Mouse (Mus musculus): Measurements from ENCODE around the gene Arl13b. TPM values are rescaled to one million over a fixed set of nuclear protein-coding genes. Genes with fewer than 3 reads are reported as not detected.

The Arl13b gene
- polyA plus RNA-seq, 1 experiment = 0.11 TPM

DNA sequence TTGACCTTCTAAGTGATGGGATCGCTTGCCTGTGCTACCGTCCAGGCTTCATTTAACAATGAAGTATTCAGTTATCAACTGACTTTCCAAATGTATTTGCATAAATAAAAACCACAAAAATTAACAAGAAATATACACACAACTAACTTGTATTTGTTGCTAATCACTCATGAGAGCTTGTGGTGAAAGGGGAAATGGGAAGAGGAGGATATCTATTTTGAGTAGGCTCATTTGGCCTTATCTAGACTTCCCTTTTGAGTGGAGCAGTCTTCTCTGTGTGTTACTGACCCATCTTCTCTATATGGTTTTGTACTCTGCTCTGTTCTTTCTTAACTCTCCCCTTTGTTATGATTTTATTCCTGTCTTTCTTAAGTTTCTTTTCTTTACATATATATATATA lies 9.4 kb upstream of the Arl13b start:
- peaks cover 17% of the 10 kb centered on the region for H3K4me1 ChIP-seq (ENCODE audit: control insufficient read depth)
- H3K4me3 ChIP-seq (replicated peaks) = no peak overlapping the region
- H3K36me3 ChIP-seq (ENCODE audit: control insufficient read depth) = no peaks in the 10 kb centered on the region
- H3K9me3 ChIP-seq (ENCODE audit: control insufficient read depth, low read length) = no peaks in the 10 kb centered on the region
- peaks cover 8% of the 10 kb centered on the region for H3K27me3 ChIP-seq (ENCODE audit: control insufficient read depth)
- TF ChIP-seq GATA1 (IDR thresholded peaks at IDR 0.05; ENCODE audit: low read length) (no peak), TAL1 (IDR thresholded peaks at IDR 0.05; ENCODE audit: low read length) (no peak)

DNA sequence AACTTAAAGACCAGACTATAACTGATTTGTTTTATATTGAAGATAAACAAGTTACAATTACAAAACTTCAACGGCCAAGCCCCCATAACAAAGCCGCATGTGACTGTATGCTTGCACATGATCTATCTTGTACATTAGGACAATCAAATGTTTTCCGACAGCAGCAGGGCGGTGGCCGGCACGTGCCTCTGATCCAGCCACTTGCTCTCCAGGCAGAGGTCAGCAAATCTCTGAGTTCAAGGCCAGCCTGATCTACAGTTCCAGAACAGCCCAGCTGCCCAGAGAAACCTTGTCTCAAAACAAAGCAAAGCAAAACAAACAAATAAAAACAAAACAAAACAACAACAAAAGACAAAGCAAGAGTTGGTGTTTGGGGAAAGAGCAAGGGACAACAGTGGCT lies 8.5 kb upstream of the Arl13b start:
- peaks cover 8% of the 10 kb centered on the region for H3K27me3 ChIP-seq (ENCODE audit: control insufficient read depth)
- H3K4me3 ChIP-seq (replicated peaks) = no peak overlapping the region
- peaks cover 17% of the 10 kb centered on the region for H3K4me1 ChIP-seq (ENCODE audit: control insufficient read depth)
- H3K36me3 ChIP-seq (ENCODE audit: control insufficient read depth) = no peaks in the 10 kb centered on the region
- TF ChIP-seq GATA1 (IDR thresholded peaks at IDR 0.05; ENCODE audit: low read length) (no peak), TAL1 (IDR thresholded peaks at IDR 0.05; ENCODE audit: low read length) (no peak)
- no peaks in the 10 kb centered on the region for H3K9me3 ChIP-seq (ENCODE audit: control insufficient read depth, low read length)

DNA sequence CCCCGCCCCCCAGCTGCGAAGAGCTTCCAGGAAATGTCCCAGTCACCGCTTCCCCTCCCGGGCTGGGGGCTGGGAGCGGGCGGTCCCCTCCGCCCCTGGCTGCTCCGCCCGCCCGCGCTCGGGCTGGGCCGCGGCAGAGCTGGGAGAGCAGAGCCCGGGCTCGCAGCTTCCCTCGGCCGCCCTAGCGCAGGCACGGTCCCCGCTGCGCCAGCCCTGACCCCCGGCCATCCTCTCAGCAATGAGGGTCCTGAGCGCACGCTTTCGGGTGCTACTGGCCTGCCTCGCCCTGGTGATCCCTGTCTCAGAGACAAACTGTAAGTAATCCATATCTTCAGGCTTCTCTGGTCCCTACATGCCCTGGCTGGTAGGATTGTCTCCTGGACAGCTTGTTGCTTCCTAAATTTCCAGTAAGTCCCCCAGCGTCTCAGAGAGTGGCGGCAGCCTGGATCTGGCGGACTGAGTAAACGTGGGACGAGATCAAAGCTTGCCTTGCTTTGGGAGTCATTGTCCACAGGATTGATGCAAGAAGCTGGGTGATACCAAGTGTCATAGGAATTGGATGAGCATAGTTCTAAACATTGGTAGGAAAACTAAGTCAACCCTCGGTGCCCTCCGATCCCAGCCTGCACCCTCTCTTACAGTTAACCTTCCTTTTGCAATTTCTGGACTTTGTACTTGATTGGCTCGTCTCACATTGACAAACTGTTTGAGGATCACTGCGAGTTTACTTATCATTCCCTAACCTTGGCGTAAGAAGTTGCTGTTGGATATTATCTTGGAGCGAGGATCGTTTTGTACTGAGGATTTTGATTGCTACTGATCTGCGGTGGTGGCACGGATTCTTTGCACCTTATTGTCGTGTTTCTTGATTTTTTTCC lies 7.6 kb upstream of the Arl13b start, which contains the start of gene Pros1:
TSS of gene Pros1 (plus strand) at position 117 of the 878 bp plus-strand sequence.
- Histone ChIP-seq H3K27me3 (ENCODE audit: control insufficient read depth) (peaks cover 8% of the 10 kb centered on the region), H3K9me3 (ENCODE audit: control insufficient read depth, low read length) (no peaks in the 10 kb centered on the region), H3K4me1 (ENCODE audit: control insufficient read depth) (peaks cover 17% of the 10 kb centered on the region), H3K36me3 (ENCODE audit: control insufficient read depth) (no peaks in the 10 kb centered on the region), H3K4me3 (replicated peaks) (peak within 1 kb of the TSS; percentile 66)
- TF ChIP-seq GATA1 (IDR thresholded peaks at IDR 0.05; ENCODE audit: low read length) (no peak), TAL1 (IDR thresholded peaks at IDR 0.05; ENCODE audit: low read length) (no peak)

DNA sequence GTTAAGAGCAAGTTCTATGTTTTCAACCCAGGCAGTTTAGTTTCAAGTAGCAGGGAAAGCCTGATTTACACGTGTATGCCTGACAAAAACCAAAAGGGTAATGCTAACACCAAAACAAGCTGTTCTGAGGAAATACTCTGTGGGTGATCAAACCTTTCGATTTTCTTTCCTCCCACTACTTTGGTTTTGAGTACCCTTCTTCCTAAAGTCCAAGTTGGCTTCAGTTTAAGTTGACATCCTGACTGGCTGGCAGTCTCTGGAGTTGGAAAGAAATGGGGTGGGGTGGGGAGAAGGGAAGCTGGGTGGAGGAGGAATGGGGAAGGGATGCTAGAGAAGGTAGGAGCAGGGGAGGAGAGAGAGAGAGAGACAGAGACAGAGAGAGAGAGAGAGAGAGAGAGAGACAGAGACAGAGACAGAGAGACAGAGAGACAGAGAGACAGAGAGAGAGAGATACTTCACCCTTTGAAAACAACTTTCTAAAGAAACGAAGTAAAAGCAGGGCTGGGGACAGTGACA lies 6.8 kb upstream of the Arl13b start:
- TF ChIP-seq TAL1 (IDR thresholded peaks at IDR 0.05; ENCODE audit: low read length) = no peak
- TF ChIP-seq GATA1 (IDR thresholded peaks at IDR 0.05; ENCODE audit: low read length) = no peak
- H3K4me1 ChIP-seq (ENCODE audit: control insufficient read depth) = peaks cover 17% of the 10 kb centered on the region
- peak overlapping the region; percentile 66 for H3K4me3 ChIP-seq (replicated peaks)
- no peaks in the 10 kb centered on the region for H3K36me3 ChIP-seq (ENCODE audit: control insufficient read depth)
- H3K27me3 ChIP-seq (ENCODE audit: control insufficient read depth) = peaks cover 8% of the 10 kb centered on the region
- no peaks in the 10 kb centered on the region for H3K9me3 ChIP-seq (ENCODE audit: control insufficient read depth, low read length)

DNA sequence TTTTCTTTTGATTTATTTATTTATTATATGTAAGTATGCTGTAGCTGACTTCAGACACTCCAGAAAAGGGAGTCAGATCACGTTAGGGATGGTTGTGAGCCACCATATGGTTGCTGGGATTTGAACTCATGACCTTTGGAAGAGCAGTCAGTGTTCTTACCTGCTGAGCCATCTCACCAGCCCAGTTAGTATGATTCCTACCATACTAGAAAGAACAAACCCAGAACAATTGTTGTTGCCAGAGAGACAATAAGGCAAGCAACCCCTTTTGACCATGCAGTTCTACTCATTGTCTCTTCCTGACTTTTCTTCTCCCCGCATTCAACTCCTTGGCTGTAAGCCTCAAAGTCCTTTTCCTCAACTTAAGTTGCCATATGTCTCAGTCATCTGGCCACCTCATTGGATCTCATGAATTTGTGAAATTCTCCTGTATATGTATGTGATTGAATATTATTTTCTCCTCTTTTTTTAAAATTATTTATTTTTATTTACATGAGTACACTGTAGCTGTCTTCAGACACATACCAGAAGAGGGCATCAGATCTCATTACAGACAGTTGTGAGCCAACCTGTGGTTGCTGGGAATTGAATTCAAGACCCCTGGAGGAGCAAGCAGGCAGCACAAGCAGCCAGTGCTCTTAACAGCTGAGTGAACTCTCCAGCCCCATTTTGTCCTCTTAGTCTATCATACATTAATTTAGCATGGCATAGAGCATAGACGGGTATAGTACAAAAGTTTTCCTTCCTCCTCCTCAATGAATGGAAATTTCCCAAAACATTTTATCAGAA lies 5.8 kb upstream of the Arl13b start:
- no peak overlapping the region for H3K4me3 ChIP-seq (replicated peaks)
- no peaks in the 10 kb centered on the region for H3K36me3 ChIP-seq (ENCODE audit: control insufficient read depth)
- peaks cover 17% of the 10 kb centered on the region for H3K4me1 ChIP-seq (ENCODE audit: control insufficient read depth)
- peaks cover 12% of the 10 kb centered on the region for H3K27me3 ChIP-seq (ENCODE audit: control insufficient read depth)
- no peaks in the 10 kb centered on the region for H3K9me3 ChIP-seq (ENCODE audit: control insufficient read depth, low read length)
- TF ChIP-seq GATA1 (IDR thresholded peaks at IDR 0.05; ENCODE audit: low read length) (no peak), TAL1 (IDR thresholded peaks at IDR 0.05; ENCODE audit: low read length) (no peak)

DNA sequence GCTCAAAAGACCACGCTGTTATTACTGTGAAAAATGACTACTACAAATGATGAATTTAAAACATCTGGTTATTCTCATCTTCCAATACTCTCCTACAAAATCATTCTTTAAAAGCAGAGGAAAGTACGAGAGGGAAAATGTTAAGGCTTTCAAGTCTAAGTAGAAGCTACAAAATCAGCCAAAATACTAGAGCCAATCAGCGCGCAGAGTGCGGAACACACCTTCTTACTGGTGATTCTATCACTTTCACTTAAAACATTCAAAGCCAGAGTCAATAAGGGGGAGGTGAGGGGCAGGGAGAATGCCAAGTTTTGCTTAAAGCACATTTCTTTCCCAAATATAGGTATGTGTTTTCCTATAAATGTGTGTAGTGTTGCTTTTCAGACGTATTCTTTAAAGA lies 1.5 kb downstream of the Arl13b start:
- no peaks in the 10 kb centered on the region for H3K36me3 ChIP-seq (ENCODE audit: control insufficient read depth)
- TF ChIP-seq GATA1 (IDR thresholded peaks at IDR 0.05; ENCODE audit: low read length) (no peak), TAL1 (IDR thresholded peaks at IDR 0.05; ENCODE audit: low read length) (no peak)
- peaks cover 4% of the 10 kb centered on the region; the same call in 1 of the 2 replicates for H3K27me3 ChIP-seq (ENCODE audit: control insufficient read depth)
- peaks cover 26% of the 10 kb centered on the region for H3K4me1 ChIP-seq (ENCODE audit: control insufficient read depth)
- no peaks in the 10 kb centered on the region for H3K9me3 ChIP-seq (ENCODE audit: control insufficient read depth, low read length)
- H3K4me3 ChIP-seq (replicated peaks) = no peak overlapping the region

DNA sequence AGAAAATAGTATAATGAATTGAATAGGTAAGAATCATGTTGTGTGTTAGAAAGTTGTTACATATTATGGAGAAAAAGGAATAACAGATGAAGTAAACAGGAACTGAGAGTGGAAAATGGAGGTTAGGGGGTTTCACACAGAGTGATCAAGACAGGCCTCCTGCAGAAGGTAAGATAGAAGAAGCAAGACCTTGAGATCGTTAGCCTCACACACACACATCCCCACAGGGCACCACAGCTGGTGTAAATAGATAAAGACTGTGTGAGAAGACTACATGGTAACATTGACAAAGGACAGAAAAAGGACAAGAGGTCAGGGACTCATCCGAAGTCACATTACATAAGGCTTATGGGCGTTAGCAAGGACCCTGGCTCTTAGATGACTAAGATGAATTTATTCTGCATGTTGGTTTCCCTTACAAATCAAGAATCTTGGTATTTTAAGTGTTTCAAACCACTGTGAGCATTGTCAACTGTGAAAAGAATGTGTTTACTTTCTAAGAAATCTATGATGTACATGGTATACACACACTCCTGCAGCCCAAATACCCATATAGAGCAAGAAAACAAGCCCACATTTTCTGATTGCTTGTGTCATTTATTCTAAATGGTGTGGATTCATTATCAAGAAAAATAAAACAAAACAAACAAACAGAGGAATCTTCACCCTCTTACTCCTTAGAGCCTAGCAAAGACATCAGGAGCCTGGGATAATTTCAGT lies 12.7 kb downstream of the Arl13b start:
- Histone ChIP-seq H3K36me3 (ENCODE audit: control insufficient read depth) (no peaks in the 10 kb centered on the region), H3K4me1 (ENCODE audit: control insufficient read depth) (peaks cover 24% of the 10 kb centered on the region), H3K4me3 (replicated peaks) (no peak overlapping the region), H3K9me3 (ENCODE audit: control insufficient read depth, low read length) (no peaks in the 10 kb centered on the region), H3K27me3 (ENCODE audit: control insufficient read depth) (no peaks in the 10 kb centered on the region)
- TF ChIP-seq TAL1 (IDR thresholded peaks at IDR 0.05; ENCODE audit: low read length) = peak; percentile 80
- TF ChIP-seq GATA1 (IDR thresholded peaks at IDR 0.05; ENCODE audit: low read length) = peak; percentile 30

DNA sequence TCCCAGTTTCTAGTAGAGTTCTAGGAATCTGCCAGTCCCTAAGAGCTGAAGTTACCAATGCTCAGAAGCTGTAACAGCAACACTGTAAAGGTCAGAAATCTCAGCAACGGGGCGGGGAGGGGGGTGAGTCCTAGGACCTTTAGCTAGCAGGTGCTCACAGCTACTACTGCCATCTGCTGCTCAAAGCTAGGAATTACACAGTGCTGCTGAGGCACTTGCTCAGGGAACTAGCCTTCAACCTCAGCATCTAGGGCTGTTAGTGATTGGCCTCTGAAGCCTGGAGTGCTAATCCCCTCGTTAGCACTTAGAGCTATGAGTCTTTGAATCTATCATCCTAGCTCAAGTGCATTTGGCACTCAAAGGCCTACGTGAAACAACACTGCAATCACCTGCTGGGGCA lies 14.4 kb downstream of the Arl13b start:
- no peak overlapping the region for H3K4me3 ChIP-seq (replicated peaks)
- no peaks in the 10 kb centered on the region for H3K27me3 ChIP-seq (ENCODE audit: control insufficient read depth)
- no peaks in the 10 kb centered on the region for H3K9me3 ChIP-seq (ENCODE audit: control insufficient read depth, low read length)
- H3K36me3 ChIP-seq (ENCODE audit: control insufficient read depth) = no peaks in the 10 kb centered on the region
- peaks cover 24% of the 10 kb centered on the region for H3K4me1 ChIP-seq (ENCODE audit: control insufficient read depth)
- no peak for TF ChIP-seq GATA1 (IDR thresholded peaks at IDR 0.05; ENCODE audit: low read length)
- no peak for TF ChIP-seq TAL1 (IDR thresholded peaks at IDR 0.05; ENCODE audit: low read length)
